In genomic region chr3:31094531-31095178, GRCm38 (mm10) we compare ENCODE assay signal across 7 mouse cellular contexts. TPM values are rescaled to one million over a fixed set of nuclear protein-coding genes. Genes with fewer than 3 reads are reported as not detected.
DNase-seq lines count a peak whose midpoint lies in the region; ATAC-seq lines count a peak whose summit lies in the region.

TSS of gene Skil (plus strand) at chr3:31095058.

- peak; percentile 65 for ATAC-seq in granulocyte monocyte progenitor cell, adult 5-6 weeks (replicated peaks; ENCODE audit: poor library complexity, severe bottlenecking)
- peak; percentile 92 for ATAC-seq in limb, embryonic 11.5 days (ENCODE audit: insufficient number of reproducible peaks, low FRiP score, low TSS enrichment, low read depth)
- peak; percentile 93 for ATAC-seq in midbrain, embryonic 14.5 days (ENCODE audit: low FRiP score, low TSS enrichment)

- peak; percentile 97 for DNase-seq in adrenal gland, postnatal 10 days
- DNase-seq in embryonic facial prominence, embryonic 10.5 days (ENCODE audit: low spot score), result peak; percentile 97
- peak; percentile 97 for DNase-seq in kidney, adult 18-20 months
- peak; percentile 95 for DNase-seq in limb, embryonic 11.5 days (ENCODE audit: low spot score)
- DNase-seq in midbrain, embryonic 14.5 days, result peak; percentile 98
- DNase-seq in spleen, adult 18-20 months, result peak; percentile 92 to 93

- WGBS in embryonic facial prominence, embryonic 10.5 days, result under 1% methylated on average over 97 of the region's 109 CpGs
- WGBS in limb, embryonic 11.5 days, result 0% methylated on average over 42 of the region's 109 CpGs
- under 1% methylated on average over 85 of the region's 109 CpGs for WGBS in midbrain, embryonic 14.5 days

- peak within 1 kb of the TSS; percentile 91 for H3K9ac ChIP-seq in limb, embryonic 11.5 days (ENCODE audit: low read length)
- H3K9ac ChIP-seq in midbrain, embryonic 14.5 days (replicated peaks; ENCODE audit: low read length), result peak within 1 kb of the TSS; percentile 89

- no peaks in the 10 kb centered on the region for H3K9me3 ChIP-seq in embryonic facial prominence, embryonic 10.5 days
- H3K9me3 ChIP-seq in limb, embryonic 11.5 days (ENCODE audit: control insufficient read depth, low read length), result no peaks in the 10 kb centered on the region
- no peaks in the 10 kb centered on the region for H3K9me3 ChIP-seq in midbrain, embryonic 14.5 days (ENCODE audit: control insufficient read depth, low read length)

- H3K27ac ChIP-seq in embryonic facial prominence, embryonic 10.5 days (replicated peaks), result peak within 1 kb of the TSS; percentile 99
- peak within 1 kb of the TSS; percentile 95 for H3K27ac ChIP-seq in limb, embryonic 11.5 days (replicated peaks; ENCODE audit: low read depth, low read length)
- peak within 1 kb of the TSS; percentile 100 for H3K27ac ChIP-seq in midbrain, embryonic 14.5 days (replicated peaks; ENCODE audit: low read depth, low read length)

- H3K36me3 ChIP-seq in embryonic facial prominence, embryonic 10.5 days (replicated peaks), result peaks cover 17% of the 10 kb centered on the region
- H3K36me3 ChIP-seq in limb, embryonic 11.5 days (ENCODE audit: control insufficient read depth, insufficient read depth, low read length), result no peaks in the 10 kb centered on the region; the same call in 1 of the 2 replicates
- 0 out of 2 replicates have a peak, but pooled peaks cover 8% of the 10 kb centered on the region for H3K36me3 ChIP-seq in midbrain, embryonic 14.5 days (ENCODE audit: control insufficient read depth, insufficient read depth, low read length)

- no peaks in the 10 kb centered on the region for H3K27me3 ChIP-seq in embryonic facial prominence, embryonic 10.5 days (replicated peaks; ENCODE audit: low read depth, poor library complexity, severe bottlenecking)
- H3K27me3 ChIP-seq in limb, embryonic 11.5 days (ENCODE audit: control insufficient read depth, insufficient read depth, low read length), result no peaks in the 10 kb centered on the region
- H3K27me3 ChIP-seq in midbrain, embryonic 14.5 days (ENCODE audit: control insufficient read depth, insufficient read depth, low read length), result no peaks in the 10 kb centered on the region

- peak within 1 kb of the TSS; percentile 74 for H3K4me2 ChIP-seq in limb, embryonic 11.5 days (ENCODE audit: low read depth, severe bottlenecking)
- H3K4me2 ChIP-seq in midbrain, embryonic 14.5 days (ENCODE audit: low read length), result peak within 1 kb of the TSS; percentile 86

- H3K4me3 ChIP-seq in embryonic facial prominence, embryonic 10.5 days, result peak within 1 kb of the TSS; percentile 98
- peak within 1 kb of the TSS; percentile 99 for H3K4me3 ChIP-seq in limb, embryonic 11.5 days (ENCODE audit: low read depth, low read length)
- H3K4me3 ChIP-seq in midbrain, embryonic 14.5 days (replicated peaks; ENCODE audit: low read depth, low read length), result peak within 1 kb of the TSS; percentile 97

- H3K4me1 ChIP-seq in embryonic facial prominence, embryonic 10.5 days, result peaks cover 41% of the 10 kb centered on the region
- peaks cover 14% of the 10 kb centered on the region for H3K4me1 ChIP-seq in limb, embryonic 11.5 days (ENCODE audit: control insufficient read depth, insufficient read depth, low read length)
- peaks cover 37% of the 10 kb centered on the region for H3K4me1 ChIP-seq in midbrain, embryonic 14.5 days (ENCODE audit: control insufficient read depth, insufficient read depth, low read length)

RNA-seq across cellular contexts. Expression of gene Skil, which starts in this region (rescaled TPM):
- total RNA-seq in adrenal gland, postnatal 10 days (2021), result 10 to 100 TPM; 37.7 to 53.8 TPM
- 32.5 and 33.6 TPM in 2 replicates for polyA plus RNA-seq in embryonic facial prominence, embryonic 10.5 days (2016; fragmentation: Nextera tagmentation; extraction: Ambion mirVana)
- total RNA-seq in granulocyte monocyte progenitor cell, adult 5-6 weeks (2014; fragmentation: Nextera tagmentation), result 5.0 and 7.4 TPM in 2 replicates
- 9.2 and 10.5 TPM in 2 replicates for total RNA-seq in granulocyte monocyte progenitor cell, adult 5-6 weeks (2017)
- polyA plus RNA-seq in limb, embryonic 11.5 days (2014; fragmentation: Nextera tagmentation; extraction: Ambion mirVana), result 33.5 and 34.5 TPM in 2 replicates
- 35.0 and 42.4 TPM in 2 replicates for polyA plus RNA-seq in midbrain, embryonic 14.5 days (2014; fragmentation: Nextera tagmentation; extraction: Ambion mirVana)

Comparison
In these comparisons a context has a peak if more than half of its experiments do, and no peak if none do; other contexts are left out.
1. Peak in every context shown above with its lines: DNase-seq, ATAC-seq, H3K4me3 ChIP-seq and H3K27ac ChIP-seq.